Mouse (Mus musculus) thymus, postnatal 10 days (tissue): ENCODE measurements around the gene Tex2.
A peak's percentile ranks its signal among the peaks of the same experiment; 100 is the strongest.

Experiments used
- DNase-seq, 2 experiments: peaks; one replicate each; pipeline ENCODE4 v3.0.0; 2021; ENCODE audit warnings: low spot score in 2 of 2

Tex2 gene

DNA sequence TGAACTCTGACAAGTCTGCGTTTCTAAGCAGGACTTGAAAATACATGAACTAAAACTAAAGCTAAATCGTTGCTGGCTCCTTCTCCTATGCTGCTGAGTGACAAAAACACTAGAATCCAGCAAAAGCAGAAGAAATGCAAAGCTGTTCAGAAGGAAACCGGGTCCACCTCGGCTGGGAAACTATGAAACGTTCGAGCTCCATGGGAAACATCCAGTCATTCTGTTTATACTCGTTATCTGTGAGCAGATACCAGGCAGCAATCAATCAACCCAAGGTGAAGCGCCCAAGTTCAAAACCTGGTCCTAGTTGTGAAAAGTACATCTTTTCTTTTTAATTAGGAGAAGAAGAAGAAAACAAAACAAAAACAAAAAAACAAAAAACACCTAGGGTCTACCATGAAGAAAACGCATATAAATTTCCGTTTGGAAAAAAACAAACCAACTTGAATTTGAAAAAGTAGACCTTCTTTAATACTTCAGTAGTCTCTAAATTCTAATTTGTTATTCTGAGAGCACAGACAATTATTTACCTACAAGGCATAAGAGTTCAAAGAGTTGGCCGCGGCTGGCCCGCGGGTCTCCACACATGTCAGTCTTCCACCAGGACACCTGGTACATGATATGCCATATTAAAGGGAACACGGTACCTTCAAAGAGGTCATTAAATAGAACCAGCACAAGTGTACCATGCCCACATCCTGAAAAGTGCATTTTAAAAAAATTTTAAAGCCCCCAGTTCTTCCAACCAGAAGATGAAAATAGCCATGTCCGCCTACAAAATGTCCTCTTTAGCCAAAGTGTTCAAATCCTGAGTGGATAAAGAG lies 127.0 kb downstream of the Tex2 start:
- no peak for DNase-seq

DNA sequence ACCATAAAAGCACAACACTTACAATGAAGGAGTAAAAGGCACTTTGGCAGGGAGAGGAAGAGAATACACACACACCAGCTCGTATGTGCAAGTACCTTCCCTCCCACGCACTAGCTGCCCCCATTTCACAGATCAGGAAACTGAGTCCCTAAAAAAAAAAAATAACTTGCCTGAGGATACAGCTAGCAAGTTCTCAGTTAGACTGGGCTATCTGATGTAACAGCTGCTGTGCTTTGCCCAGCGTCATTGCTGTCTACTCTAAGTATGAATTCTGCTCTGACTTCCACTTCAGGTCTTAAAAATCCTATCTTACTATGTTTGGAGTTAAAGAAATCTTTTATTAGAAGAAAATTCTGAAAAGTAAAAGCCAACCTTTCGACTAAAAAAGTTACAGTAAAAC lies 127.6 kb downstream of the Tex2 start:
- no peak for DNase-seq

DNA sequence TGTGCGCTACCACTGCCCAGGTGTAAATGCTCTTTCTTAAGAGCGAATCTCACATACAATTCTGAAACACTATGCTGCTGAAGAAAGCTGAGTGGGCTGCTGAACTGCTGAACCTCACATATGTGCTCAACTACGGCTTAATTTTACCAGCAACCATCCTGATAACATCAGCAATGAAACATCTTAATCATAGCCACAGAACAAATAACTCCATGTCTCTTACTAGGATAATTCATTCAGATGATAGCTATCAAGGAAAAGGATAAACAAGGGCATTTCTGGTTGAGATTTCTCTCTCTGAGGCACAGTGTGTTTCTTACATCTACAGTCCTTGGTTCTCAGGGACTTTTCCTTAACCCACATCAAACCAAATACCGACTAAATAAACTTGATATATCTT lies 128.3 kb downstream of the Tex2 start:
- DNase-seq: no peak

DNA sequence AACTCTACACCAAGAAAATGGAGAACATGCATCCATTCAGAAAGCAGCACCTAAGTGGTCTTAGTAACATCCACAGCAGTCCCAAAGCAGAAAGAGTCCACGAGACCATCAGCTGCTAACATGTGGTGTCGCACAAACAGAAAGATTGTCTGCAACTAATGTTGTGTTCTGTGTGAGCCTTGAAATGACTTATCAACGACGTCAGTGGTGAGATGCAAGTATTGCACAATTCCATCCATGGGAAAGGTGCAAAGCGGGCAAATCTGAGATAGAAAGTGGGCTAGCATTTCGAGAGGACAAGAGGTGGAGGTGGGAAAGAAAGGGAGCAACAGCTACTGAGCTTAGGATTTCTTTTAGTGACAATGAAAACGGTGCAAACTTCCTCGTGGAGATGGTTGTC lies 130.4 kb downstream of the Tex2 start:
- DNase-seq: no peak

DNA sequence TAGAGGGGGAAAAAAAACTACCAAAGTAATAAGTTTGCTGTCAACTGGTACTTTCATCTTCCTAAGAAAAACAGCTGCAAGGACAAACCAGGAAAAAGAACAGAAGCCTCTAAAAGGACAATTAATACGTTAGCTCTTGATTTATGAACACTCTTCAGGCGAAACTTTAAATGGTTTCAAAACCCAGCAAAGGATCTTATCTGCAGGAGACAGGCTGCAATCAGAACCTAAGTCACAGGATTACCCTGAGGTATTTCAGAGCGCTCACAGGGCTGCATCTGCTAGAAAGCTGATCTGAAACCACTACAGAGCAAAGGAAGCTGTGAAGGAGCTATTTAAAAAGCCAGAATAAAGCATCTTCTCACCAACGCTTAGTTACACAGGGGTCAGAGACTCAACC lies 131.6 kb downstream of the Tex2 start:
- peak in 1 of 2 experiments; percentile 18 for DNase-seq

DNA sequence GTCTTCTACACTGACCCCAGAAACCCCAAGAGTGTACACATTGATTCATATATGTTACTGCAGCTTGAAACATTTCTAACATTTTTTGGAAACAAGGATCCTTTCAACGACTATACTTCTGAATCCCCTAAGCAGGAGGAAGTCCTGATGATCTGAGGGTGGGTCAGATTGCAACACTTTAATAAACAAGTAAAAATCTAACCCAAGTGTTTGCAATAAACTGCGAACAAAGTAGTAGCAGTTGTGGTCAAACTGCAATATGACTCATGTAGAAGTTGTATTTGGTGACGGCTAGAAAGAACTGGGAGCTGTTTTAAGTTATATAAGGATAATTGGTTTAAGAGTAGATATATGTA lies 132.7 kb downstream of the Tex2 start:
- DNase-seq: no peak

DNA sequence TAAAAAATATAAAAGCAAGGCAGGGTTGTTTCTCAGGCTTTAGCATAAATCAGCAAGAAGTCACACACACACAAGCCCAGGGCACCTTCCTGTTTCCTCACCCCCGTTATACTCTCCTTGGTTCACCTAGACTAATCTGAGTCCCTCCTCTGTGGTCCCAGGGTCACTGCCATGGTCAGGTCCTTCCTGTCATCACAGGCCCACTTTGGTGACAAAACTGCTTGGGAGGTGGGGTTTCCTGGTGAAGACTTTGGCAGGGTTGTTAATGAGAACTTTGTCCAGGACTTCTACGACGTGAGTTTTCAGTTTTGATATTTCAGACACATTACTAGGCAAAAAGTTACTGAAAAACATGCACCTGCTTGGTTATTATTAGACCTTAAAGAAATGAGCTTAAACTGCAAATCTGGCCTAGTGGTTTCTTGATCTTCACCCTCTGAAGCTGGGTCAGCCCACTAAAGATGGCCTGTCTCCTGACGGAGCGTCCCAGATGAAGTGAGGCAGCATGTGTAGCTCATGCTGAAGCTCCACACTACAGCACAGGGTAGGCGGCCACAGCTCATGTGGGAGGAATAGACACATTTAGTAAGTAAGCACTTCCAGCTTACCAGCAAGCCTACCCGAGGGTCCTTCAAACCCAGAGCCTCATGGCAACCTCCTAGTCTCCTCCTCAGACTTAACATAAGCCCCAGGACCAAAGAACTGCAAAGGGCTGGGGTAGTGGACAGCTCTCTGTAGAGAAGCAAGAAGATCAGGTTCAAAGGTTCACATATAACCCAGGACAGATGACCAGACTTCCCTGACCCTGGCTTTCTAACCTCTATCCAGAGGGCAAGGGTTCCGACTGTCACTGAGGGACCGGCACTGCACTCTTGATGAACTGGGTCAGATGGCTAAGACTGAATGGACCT lies 133.3 kb downstream of the Tex2 start:
- DNase-seq: no peak

DNA sequence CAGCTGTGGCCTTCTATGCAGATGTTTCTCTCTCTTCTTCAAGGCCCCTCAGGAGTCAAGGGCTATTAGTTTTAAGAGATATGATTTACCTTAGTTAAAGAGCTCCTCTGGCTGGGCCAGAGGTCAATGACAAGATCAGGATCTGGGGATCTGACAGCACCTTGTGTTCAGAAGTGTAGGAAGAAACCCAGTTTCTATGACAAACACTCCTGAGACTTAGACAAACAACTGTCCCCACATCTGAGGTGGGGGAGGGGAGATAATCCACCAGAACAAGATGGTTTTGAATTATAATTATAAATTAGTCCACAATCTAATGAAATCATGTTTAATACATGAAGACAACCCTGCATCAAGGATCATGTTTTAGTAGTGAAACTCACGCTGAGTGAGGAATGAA lies 134.5 kb downstream of the Tex2 start:
- no peak for DNase-seq

DNA sequence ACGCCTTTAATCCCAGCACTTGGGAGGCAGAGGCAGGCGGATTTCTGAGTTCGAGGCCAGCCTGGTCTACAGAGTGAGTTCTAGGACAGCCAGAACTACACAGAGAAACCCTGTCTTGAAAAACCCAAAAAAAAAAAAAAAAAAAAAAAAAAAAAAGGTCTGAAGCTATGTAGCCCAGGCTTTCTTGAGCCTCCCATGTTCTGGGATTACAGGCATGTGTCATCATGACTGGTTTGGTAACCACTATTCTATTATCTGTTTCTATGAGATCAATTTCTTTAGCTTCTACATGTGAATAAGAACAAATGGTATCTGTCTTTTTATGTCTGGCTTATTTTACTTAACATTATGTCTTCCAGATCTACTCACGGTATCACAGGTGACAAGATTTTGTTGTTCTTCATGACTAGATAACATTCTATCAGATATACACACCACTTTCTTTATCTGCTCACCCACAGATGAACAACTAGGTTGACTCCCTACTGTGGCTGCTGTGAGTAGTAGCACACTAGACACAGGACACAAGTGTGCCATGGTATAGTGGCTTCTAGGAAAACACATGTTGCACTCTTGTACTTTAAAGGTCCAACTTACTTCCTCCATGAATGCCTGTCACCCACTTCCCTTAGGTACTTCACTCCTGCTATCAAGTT lies 135.6 kb downstream of the Tex2 start:
- no peak for DNase-seq

DNA sequence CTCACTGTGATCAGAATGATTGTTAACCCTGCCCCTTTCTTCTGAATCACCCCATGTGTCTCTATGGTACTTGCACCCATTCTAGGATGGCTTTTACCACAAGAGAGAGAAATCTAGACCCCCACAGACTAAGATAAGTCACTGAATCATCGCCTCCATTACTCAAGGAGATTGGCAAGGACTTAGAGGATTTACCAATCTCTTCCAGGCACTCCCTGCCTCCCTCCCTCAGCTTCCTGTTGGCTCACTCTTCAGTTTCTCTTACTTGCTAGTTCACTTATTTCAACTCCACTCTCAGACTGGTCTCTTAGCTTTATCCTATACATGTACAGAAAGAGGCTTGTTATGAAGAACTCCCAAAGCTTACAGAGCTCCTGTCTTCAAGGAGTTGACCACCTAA lies 137.9 kb downstream of the Tex2 start:
- no peak for DNase-seq

DNA sequence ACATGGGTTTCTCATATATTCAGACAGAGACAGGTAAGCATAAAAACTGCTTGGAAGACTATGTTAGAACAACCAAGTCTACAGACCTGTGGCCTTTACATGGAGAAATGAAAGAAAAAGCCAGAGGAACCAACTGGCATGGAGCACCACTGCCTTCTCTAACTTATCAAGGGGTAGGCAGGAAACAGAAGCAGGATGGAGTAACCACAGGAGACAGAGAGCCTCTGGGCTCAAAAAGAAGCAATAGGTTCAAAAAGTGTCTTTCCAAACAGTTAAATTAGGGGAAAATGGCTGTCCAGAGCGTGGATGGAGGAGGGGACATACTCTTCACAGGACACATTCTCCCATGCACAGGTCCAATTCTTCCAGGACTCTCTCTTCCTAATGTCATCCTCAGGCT lies 141.6 kb downstream of the Tex2 start:
- no peak for DNase-seq

DNA sequence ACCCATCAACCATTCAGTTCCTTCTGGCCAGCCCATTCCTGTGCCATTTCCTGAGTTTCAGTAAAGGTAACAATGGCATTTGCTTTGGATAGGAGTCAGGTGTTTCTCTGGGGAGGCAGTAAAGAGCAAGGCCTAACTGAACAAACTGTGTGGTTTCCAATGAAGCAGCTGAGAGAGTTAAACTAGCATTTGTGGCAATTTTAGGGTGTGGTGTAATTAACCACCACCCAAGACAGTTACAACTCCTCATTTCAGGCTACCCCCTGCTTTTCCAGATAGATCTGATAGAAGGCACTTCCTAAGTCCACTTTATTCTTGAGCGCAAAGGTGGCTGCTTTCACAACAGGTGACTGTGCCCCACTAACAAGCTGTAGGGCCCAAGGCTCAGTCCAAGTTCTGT lies 144.7 kb downstream of the Tex2 start:
- no peak for DNase-seq

DNA sequence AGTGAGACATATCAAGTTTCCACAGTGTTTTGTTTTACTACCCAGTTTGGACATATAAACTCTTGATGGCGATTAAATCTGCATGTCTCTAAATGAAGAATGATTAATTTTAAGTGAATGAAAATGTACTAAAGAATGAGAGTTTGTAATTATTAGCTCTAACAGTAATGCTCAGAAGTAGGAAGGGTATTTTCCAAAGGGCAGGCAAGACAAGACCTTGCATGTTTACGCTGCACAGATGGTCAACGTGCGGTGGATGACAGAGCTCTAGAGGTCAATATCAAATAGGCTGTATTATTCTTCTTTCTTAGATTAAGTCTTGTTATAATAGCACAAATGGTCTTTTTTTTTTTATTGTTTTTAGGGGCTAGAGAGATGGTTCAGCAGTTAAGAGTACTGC lies 147.3 kb downstream of the Tex2 start:
- no peak for DNase-seq

DNA sequence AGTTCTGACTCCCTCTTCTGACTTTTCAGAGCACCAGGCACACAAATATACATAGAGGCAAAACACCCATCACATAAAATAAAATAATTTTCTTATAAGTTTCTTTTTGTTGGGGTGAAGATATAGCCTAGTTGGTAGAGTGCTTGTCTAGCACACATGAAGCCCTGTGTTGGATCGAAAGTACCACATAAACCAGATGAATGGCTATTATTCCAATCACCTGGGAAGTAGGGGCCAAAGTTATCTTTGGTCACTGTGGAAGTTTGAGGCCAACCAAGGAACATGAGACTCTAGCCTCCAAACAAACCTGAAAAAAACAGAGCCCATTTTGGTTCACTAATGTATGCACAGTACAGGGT lies 147.7 kb downstream of the Tex2 start:
- no peak for DNase-seq

DNA sequence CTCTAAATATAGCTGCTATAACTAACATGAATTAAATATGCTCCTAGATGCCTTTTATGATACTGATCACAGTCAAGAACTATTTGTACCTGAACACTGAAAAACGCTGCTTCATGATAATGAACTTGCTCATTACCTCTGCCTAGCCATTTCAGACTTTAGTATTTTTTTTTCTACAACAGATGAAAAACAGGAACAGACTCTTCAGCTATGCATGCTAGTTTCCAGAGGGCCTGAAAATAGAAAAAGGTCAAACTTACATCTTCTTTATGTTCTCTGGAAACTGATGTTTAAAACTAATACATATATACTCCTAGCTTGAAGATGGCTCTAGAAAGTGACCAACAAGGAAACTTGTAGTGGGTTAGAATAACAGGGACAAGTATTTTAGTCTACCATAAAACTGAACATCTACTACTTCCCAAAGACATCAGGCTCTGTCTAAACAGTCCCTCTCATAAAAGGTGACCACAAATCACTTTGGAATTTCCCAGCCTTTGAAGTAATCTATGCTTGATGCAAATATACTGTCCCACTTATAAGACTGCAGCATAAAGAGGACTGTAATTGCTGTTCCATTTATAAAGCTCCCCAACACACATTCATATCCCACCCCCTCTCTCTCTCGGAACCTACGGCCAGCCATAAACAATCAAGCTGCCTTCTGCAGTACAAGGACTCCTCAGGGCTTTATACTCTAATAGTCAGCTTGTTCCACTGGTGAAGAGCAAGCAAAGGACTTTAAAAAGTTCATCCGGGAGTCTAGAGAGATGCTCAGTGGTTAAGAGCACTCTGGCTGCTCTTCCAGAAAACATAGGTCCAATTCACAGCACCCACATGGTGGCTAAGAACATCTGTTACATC lies 148.3 kb downstream of the Tex2 start:
- DNase-seq: no peak

DNA sequence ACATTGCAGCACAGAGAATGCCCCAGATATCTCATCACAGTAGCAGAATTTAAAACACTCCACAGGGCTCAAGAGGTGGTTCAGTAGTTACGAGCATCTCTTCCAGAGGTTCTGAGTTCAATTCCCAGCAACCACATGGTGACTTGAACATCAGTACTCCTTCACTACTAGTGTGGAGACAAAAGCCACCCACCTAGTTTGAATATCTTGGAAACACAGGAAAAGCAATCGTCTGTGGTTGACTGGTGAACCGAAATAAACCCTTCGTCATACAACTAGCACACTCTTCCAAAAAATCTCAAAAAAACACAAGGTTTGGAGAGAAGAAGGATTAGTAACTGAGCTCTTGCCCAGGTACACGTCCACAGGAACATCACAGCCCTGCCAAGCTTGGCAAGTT lies 149.4 kb downstream of the Tex2 start:
- DNase-seq: no peak

DNA sequence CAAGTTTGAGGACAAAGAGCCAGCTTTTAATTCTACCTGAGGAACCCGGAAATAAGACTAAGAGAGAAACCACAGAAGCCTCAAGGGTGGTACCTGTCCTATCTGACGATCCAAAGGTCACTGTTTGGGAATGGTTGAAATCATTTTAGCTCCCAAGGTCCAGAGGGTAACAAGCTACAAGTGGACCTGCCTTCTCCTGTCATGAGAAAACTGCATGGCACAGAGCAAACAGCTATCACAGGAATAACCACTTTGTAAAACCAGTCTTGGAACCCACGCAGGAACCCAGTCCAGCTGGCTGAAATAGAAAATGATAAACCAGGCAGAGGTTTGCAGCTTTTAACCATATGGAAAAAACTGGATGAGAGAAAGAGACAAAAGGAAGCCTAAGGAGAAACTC lies 150.9 kb downstream of the Tex2 start:
- DNase-seq: no peak

DNA sequence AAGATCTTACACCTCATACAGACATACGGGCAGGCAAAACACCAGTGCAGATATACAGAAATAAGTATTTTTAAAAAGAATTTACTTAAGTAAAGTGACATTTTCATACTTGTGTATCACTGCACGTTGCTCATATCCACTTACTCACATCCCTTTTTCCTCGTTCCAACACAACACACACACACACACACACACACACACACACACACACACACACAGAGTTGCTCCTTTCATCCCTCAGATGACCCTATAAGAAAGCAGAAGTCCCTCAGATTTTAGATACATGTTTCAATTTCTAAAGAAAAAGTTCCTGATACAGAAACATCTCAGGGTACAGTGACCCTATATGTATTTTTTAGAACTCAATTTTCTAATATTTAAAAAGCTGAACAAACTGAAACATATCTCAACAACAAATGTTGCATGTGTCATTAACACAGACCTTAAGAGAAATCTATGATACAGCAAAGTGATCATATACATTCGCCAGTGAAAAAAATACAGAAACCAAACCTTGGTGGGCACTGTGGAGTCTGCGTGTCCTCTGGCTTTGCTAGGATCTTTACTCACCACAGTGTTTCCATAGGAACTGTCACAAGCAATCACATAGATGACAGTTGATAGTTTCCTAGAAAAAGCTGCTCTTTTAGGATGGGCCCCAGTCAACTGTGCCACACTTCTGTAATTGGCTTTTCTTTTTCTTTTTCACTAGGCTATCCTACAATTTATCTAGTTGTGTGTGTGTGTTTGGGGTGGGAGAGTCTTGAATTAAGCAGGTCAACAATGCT lies 151.9 kb downstream of the Tex2 start:
- no peak for DNase-seq

DNA sequence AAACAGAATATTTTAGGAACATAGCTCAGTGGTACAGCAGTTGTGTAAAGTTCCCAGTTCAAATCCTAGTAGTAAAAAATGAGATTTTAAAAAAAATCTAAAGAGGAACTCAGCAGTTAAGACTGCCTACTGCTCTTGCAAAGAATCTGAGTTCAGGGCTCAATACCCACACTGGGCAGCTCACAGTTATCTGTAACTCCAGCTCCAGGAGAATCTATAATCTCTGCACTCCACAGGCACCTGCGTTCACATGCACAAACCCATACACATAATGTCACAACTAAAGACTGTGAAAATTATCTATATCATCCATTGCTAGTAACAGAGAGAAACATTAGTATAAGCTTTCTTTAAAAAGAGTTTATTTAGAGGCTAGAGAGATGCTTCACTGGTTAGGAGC lies 152.6 kb downstream of the Tex2 start:
- no peak for DNase-seq

DNA sequence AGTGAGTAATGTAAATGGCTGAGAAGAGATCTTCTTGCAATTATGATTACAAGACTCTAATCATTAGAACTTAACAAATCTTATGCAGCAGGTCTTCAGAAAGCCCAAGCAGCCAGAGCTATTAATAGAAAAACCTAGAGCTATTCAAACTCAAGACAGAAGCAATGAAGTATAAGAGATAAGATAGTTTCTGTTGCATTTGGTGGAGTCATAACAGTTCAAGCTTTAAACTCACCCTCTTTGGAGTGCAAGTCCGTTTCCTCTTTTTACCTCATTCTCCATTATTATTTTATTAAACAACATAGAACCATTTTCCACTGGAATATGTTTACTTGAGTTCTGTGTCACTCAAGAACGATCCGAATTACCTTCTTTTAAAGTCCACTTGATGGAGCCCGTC lies 154.7 kb downstream of the Tex2 start:
- DNase-seq: no peak
